Mouse (Mus musculus): ENCODE measurements around the gene Ptms. TPM values are rescaled to one million over a fixed set of nuclear protein-coding genes. Genes with fewer than 3 reads are reported as not detected.

The Ptms gene
- polyA plus RNA-seq, 1 experiment, result 1,462 TPM

GRCm38 (mm10) chr6:124917518-124918330 is 2.2 kb downstream of the Ptms start:
- no peak for TF ChIP-seq TCF12 (IDR thresholded peaks at IDR 0.05; ENCODE audit: insufficient read depth, poor library complexity, severe bottlenecking)
- peak; percentile 77 for TF ChIP-seq POLR2AphosphoS2 (IDR thresholded peaks at IDR 0.05; ENCODE audit: insufficient read length, low read depth)
- TF ChIP-seq REST (IDR thresholded peaks at IDR 0.05; ENCODE audit: insufficient read depth, insufficient read length), result no peak
- peak; percentile 58 for TF ChIP-seq POLR2A (IDR thresholded peaks at IDR 0.05; ENCODE audit: insufficient read length, low read depth)
- Histone ChIP-seq H3K4me2 (ENCODE audit: low read depth) (peak overlapping the region; percentile 77), H3K27me3 (ENCODE audit: control insufficient read depth, insufficient read depth, insufficient read length) (no peaks in the 10 kb centered on the region), H3K36me3 (ENCODE audit: control insufficient read depth, insufficient read depth) (peaks cover 12% of the 10 kb centered on the region), H3ac (ENCODE audit: control insufficient read depth, insufficient read length) (peak overlapping the region; percentile 78), H3K4me3 (peak overlapping the region; percentile 91), H3K79me2 (ENCODE audit: control insufficient read depth, insufficient read depth) (peaks cover 19% of the 10 kb centered on the region)

DNA sequence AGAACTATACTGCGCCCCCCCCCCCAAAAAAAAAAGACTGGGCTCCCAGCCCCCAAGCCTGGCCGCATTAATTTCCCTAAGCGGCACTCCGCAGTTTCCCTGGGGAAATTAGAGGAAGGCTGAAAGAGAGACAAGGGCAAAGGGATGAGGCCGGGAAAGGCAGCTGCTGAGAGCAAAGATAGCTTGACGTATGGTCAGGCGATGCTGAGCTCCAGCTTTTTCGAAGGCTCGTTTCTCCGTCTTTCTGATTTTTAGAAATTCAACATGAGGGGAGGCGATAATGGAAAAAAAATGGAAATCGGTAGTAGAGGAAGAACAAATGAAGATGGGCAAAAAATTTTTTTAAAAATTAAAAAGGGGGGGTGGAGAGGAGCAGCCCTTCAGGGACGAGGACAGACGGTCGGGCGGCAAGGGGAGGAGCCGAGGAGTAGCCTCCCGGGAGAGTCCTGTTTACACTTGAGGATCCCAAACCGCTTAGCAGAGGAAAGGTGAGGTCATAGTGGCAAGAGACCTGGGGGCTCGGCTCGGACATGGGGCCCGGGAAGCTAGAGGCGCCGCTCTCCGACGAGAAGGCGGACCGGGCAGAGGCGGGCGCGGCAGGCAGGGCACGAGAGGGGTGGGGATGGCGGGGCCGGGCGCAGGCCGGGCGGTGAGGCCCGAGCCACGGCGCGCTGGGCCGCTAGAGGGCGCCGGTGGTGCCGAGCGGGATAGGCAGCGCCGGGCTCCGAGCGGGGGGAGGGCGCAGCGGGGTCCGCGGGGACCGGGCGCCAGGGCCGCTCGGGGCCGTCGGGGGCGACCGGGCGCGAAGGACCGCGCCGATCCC is 3.0 kb downstream of the Ptms start:
- peak overlapping the region; percentile 78 for H3ac ChIP-seq (ENCODE audit: control insufficient read depth, insufficient read length)
- peak overlapping the region; percentile 91 for H3K4me3 ChIP-seq
- H3K79me2 ChIP-seq (ENCODE audit: control insufficient read depth, insufficient read depth), result peaks cover 19% of the 10 kb centered on the region
- H3K4me2 ChIP-seq (ENCODE audit: low read depth), result peak overlapping the region; percentile 77
- peaks cover 16% of the 10 kb centered on the region for H3K36me3 ChIP-seq (ENCODE audit: control insufficient read depth, insufficient read depth)
- H3K27me3 ChIP-seq (ENCODE audit: control insufficient read depth, insufficient read depth, insufficient read length), result no peaks in the 10 kb centered on the region
- peak; percentile 57 for TF ChIP-seq POLR2A (IDR thresholded peaks at IDR 0.05; ENCODE audit: insufficient read length, low read depth)
- peak in 1 of 3 experiments; percentile 27 for TF ChIP-seq MYOD1 (IDR thresholded peaks at IDR 0.05; ENCODE audit: control insufficient read depth in 1 of 3, insufficient read length in 2 of 3, low read depth in 2 of 3)
- TF ChIP-seq TCF3 (IDR thresholded peaks at IDR 0.05; ENCODE audit: insufficient read length, low read depth), result no peak
- TF ChIP-seq CEBPB (IDR thresholded peaks at IDR 0.05; ENCODE audit: insufficient read depth, poor library complexity, severe bottlenecking), result no peak
- TF ChIP-seq SRF (IDR thresholded peaks at IDR 0.05; ENCODE audit: control insufficient read depth, insufficient read length, low read depth), result no peak
- no peak for TF ChIP-seq MAX (IDR thresholded peaks at IDR 0.05; ENCODE audit: low read depth)
- peak; percentile 49 for TF ChIP-seq POLR2AphosphoS2 (IDR thresholded peaks at IDR 0.05; ENCODE audit: insufficient read length, low read depth)
- no peak for TF ChIP-seq USF1 (IDR thresholded peaks at IDR 0.05; ENCODE audit: low read depth)
- no peak for TF ChIP-seq E2F4 (IDR thresholded peaks at IDR 0.05; ENCODE audit: insufficient read depth)
- no peak for TF ChIP-seq REST (IDR thresholded peaks at IDR 0.05; ENCODE audit: insufficient read depth, insufficient read length)
- TF ChIP-seq TCF12 (IDR thresholded peaks at IDR 0.05; ENCODE audit: insufficient read depth, poor library complexity, severe bottlenecking), result no peak
- peak in 1 of 3 experiments; percentile 46 for TF ChIP-seq MYOG (IDR thresholded peaks at IDR 0.05; ENCODE audit: control insufficient read depth in 1 of 3, insufficient read depth in 1 of 3, insufficient read length in 2 of 3, low read depth in 2 of 3)

DNA sequence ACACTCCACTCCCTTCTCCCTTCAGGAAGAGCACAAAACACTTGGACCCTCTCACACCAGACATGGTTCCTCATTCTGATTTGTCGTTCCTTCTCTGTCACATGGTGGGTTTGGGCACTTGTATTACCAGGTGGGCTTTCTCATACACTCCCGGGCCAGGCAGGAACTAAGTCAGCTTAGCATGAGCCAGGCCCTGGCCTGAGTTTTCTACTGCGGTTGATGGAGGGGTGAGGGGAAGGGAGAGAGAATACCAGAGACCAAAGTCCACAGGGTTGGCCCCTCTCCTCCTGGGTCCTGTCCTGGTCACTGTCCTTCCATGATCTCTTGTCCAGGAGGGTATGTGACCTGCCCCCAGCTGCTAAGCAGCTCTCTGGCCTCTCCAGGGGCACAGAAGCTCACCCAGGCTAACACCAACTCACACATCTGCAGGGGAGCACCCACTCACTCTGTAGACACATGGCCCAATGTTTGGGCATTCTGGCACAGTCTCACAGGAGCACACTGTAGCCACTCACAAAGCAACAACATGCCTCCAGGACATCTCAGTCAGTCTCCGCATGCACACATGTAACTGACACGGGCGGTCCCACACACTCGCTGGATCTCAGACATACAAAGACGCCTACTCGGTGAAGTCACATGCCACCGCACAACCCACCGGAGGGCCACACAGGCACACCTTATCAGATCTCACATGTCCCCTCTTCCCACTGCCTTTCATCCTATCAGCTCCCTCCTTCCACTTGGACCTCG is 3.8 kb downstream of the Ptms start:
- H3K36me3 ChIP-seq (ENCODE audit: control insufficient read depth, insufficient read depth), result peaks cover 16% of the 10 kb centered on the region
- TF ChIP-seq POLR2AphosphoS2 (IDR thresholded peaks at IDR 0.05; ENCODE audit: insufficient read length, low read depth) (peak; percentile 79), POLR2A (IDR thresholded peaks at IDR 0.05; ENCODE audit: insufficient read length, low read depth) (peak; percentile 54), MYOG (IDR thresholded peaks at IDR 0.05; ENCODE audit: control insufficient read depth in 1 of 3, insufficient read depth in 1 of 3, insufficient read length in 2 of 3, low read depth in 2 of 3) (no peak)

DNA sequence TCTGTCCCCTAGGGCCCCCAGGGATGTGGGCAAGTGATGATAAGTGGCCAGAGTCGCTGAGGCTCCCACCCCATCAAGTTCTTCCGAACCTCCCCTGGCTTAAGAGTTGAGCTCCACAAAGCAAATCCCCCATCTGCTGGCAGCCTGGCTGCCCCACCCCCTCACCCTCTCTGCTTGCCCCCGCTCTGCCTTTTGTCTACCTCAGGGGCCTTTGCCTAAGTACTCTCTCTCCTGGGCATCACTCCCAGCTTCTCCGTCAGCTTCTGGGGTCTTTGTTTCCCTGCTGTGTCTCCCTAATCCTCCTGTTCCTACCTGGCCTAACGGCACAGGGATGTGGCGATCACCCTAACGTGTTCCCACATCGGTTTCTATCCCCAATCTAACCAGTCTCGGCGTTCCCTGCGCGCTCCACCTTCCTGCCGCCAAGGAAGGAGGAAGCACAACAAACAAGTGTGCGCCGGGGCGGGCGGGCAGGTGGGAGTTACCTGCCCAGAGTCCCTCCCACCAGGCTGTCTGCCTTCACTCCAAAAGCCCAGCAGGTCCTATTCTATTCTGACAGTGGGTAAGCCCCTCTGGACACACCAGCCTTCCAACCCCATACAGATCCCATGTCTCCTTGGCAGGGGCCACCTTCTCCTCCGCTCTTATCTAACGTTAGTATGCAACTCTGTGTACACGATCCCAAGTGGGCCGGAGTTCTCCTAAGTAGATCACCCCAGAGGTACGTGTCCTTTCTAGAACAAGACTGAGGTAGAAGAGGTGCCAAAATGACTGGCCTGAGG is 4.6 kb downstream of the Ptms start:
- H3K4me2 ChIP-seq (ENCODE audit: low read depth), result peak overlapping the region; percentile 77
- TF ChIP-seq TCF12 (IDR thresholded peaks at IDR 0.05; ENCODE audit: insufficient read depth, poor library complexity, severe bottlenecking) (no peak), SRF (IDR thresholded peaks at IDR 0.05; ENCODE audit: control insufficient read depth, insufficient read length, low read depth) (no peak), MYOG (IDR thresholded peaks at IDR 0.05; ENCODE audit: control insufficient read depth in 1 of 3, insufficient read depth in 1 of 3, insufficient read length in 2 of 3, low read depth in 2 of 3) (no peak), TCF3 (IDR thresholded peaks at IDR 0.05; ENCODE audit: insufficient read length, low read depth) (no peak), MYOD1 (IDR thresholded peaks at IDR 0.05; ENCODE audit: control insufficient read depth in 1 of 3, insufficient read length in 2 of 3, low read depth in 2 of 3) (no peak), USF1 (IDR thresholded peaks at IDR 0.05; ENCODE audit: low read depth) (no peak), REST (IDR thresholded peaks at IDR 0.05; ENCODE audit: insufficient read depth, insufficient read length) (no peak), POLR2AphosphoS2 (IDR thresholded peaks at IDR 0.05; ENCODE audit: insufficient read length, low read depth) (peak; percentile 38), POLR2A (IDR thresholded peaks at IDR 0.05; ENCODE audit: insufficient read length, low read depth) (peak; percentile 6)
- peak overlapping the region; percentile 91 for H3K4me3 ChIP-seq
- peak overlapping the region; percentile 78 for H3ac ChIP-seq (ENCODE audit: control insufficient read depth, insufficient read length)
- peaks cover 16% of the 10 kb centered on the region for H3K36me3 ChIP-seq (ENCODE audit: control insufficient read depth, insufficient read depth)
- no peaks in the 10 kb centered on the region for H3K27me3 ChIP-seq (ENCODE audit: control insufficient read depth, insufficient read depth, insufficient read length)
- H3K79me2 ChIP-seq (ENCODE audit: control insufficient read depth, insufficient read depth), result peaks cover 19% of the 10 kb centered on the region

More for the DNA sequence above, 3.8 kb downstream of the Ptms start:
- Histone ChIP-seq H3ac (ENCODE audit: control insufficient read depth, insufficient read length) (peak overlapping the region; percentile 78), H3K4me3 (peak overlapping the region; percentile 91), H3K27me3 (ENCODE audit: control insufficient read depth, insufficient read depth, insufficient read length) (no peaks in the 10 kb centered on the region), H3K4me2 (ENCODE audit: low read depth) (peak overlapping the region; percentile 77), H3K79me2 (ENCODE audit: control insufficient read depth, insufficient read depth) (peaks cover 19% of the 10 kb centered on the region)
